Mouse (Mus musculus): ENCODE data around the gene Fam169b. TPM values are rescaled to one million over a fixed set of nuclear protein-coding genes. Genes with fewer than 3 reads are reported as not detected.
"Not testable (repeated sequence)": the region's sequence is repeated elsewhere in the genome, so short reads cannot be mapped to it uniquely, and the experiment has no call there.

The Fam169b gene
- polyA plus RNA-seq, 1 experiment from 2014 or later: 3.7 TPM

GRCm38 (mm10) chr7:68288000-68288399, 14.4 kb downstream of the Fam169b start:
- not testable (repeated sequence) for H3K9ac ChIP-seq; H3K36me3 ChIP-seq; H3K27me3 ChIP-seq; ATAC-seq (ENCODE audit: borderline replicate concordance, extremely low read depth, low FRiP score, low TSS enrichment); H3K4me2 ChIP-seq; H3K4me1 ChIP-seq; H3K4me3 ChIP-seq; H3K9me3 ChIP-seq; H3K27ac ChIP-seq
- 83% methylated on average over 4 of the region's 4 CpGs for WGBS

GRCm38 (mm10) chr7:68289081-68289480, 15.4 kb downstream of the Fam169b start:
- Histone ChIP-seq H3K4me1 (peaks cover 5% of the 10 kb centered on the region; the same call in 1 of the 2 replicates), H3K36me3 (no peaks in the 10 kb centered on the region), H3K9ac (no peak overlapping the region), H3K4me3 (no peak overlapping the region), H3K27ac (no peak overlapping the region), H3K27me3 (no peaks in the 10 kb centered on the region), H3K4me2 (no peak overlapping the region), H3K9me3 (no peaks in the 10 kb centered on the region)
- WGBS: 90% methylated on average over 8 of the region's 8 CpGs
- no peak for ATAC-seq (ENCODE audit: borderline replicate concordance, extremely low read depth, low FRiP score, low TSS enrichment)

GRCm38 (mm10) chr7:68291603-68292002, 18.0 kb downstream of the Fam169b start:
- no peaks in the 10 kb centered on the region for H3K36me3 ChIP-seq
- ATAC-seq (ENCODE audit: borderline replicate concordance, extremely low read depth, low FRiP score, low TSS enrichment): no peak
- H3K27ac ChIP-seq: no peak overlapping the region
- H3K27me3 ChIP-seq: no peaks in the 10 kb centered on the region
- H3K4me1 ChIP-seq: peaks cover 7% of the 10 kb centered on the region
- no peak overlapping the region for H3K4me3 ChIP-seq
- WGBS: 52% methylated on average over 1 of the region's 1 CpGs
- H3K9ac ChIP-seq: no peak overlapping the region
- H3K9me3 ChIP-seq: no peaks in the 10 kb centered on the region
- no peak overlapping the region for H3K4me2 ChIP-seq

- ATAC-seq (ENCODE audit: borderline replicate concordance, extremely low read depth, low FRiP score, low TSS enrichment): peak; percentile 76; the same call in 1 of the 2 replicates
- Histone ChIP-seq H3K27ac (peak overlapping the region; percentile 35), H3K36me3 (no peaks in the 10 kb centered on the region), H3K9ac (no peak overlapping the region), H3K4me3 (no peak overlapping the region), H3K9me3 (no peaks in the 10 kb centered on the region), H3K27me3 (no peaks in the 10 kb centered on the region), H3K4me1 (peaks cover 7% of the 10 kb centered on the region), H3K4me2 (peak overlapping the region; percentile 12; the same call in 1 of the 2 replicates)
- WGBS: 34% methylated on average over 16 of the region's 16 CpGs
Observed at GRCm38 (mm10) chr7:68293997-68294789, 20.6 kb downstream of the Fam169b start.

- Histone ChIP-seq H3K9ac (no peak overlapping the region), H3K36me3 (no peaks in the 10 kb centered on the region), H3K4me2 (no peak overlapping the region), H3K4me3 (no peak overlapping the region), H3K27ac (no peak overlapping the region), H3K4me1 (peaks cover 7% of the 10 kb centered on the region), H3K9me3 (no peaks in the 10 kb centered on the region), H3K27me3 (no peaks in the 10 kb centered on the region)
- WGBS: 78% methylated on average over 5 of the region's 5 CpGs
- ATAC-seq (ENCODE audit: borderline replicate concordance, extremely low read depth, low FRiP score, low TSS enrichment): no peak
Observed at GRCm38 (mm10) chr7:68296487-68296886, 22.8 kb downstream of the Fam169b start.

GRCm38 (mm10) chr7:68298381-68299076, 24.9 kb downstream of the Fam169b start:
- H3K27ac ChIP-seq: no peak overlapping the region
- H3K9ac ChIP-seq: no peak overlapping the region
- no peak overlapping the region for H3K4me3 ChIP-seq
- no peaks in the 10 kb centered on the region for H3K9me3 ChIP-seq
- H3K4me1 ChIP-seq: peaks cover 16% of the 10 kb centered on the region
- no peaks in the 10 kb centered on the region for H3K36me3 ChIP-seq
- 76% methylated on average over 13 of the region's 13 CpGs for WGBS
- H3K4me2 ChIP-seq: no peak overlapping the region
- no peak for ATAC-seq (ENCODE audit: borderline replicate concordance, extremely low read depth, low FRiP score, low TSS enrichment)
- H3K27me3 ChIP-seq: no peaks in the 10 kb centered on the region

- Histone ChIP-seq H3K27ac (no peak overlapping the region), H3K9me3 (no peaks in the 10 kb centered on the region), H3K4me1 (peaks cover 9% of the 10 kb centered on the region; the same call in 1 of the 2 replicates), H3K36me3 (no peaks in the 10 kb centered on the region), H3K4me3 (no peak overlapping the region), H3K4me2 (no peak overlapping the region), H3K9ac (no peak overlapping the region), H3K27me3 (no peaks in the 10 kb centered on the region)
- ATAC-seq (ENCODE audit: borderline replicate concordance, extremely low read depth, low FRiP score, low TSS enrichment): no peak
- 66% methylated on average over 7 of the region's 7 CpGs for WGBS
Observed at GRCm38 (mm10) chr7:68301160-68301559, 27.5 kb downstream of the Fam169b start.

GRCm38 (mm10) chr7:68302586-68303433, 29.2 kb downstream of the Fam169b start:
- Histone ChIP-seq H3K4me2 (peak overlapping the region; percentile 47), H3K4me3 (peak overlapping the region; percentile 23), H3K4me1 (peaks cover 9% of the 10 kb centered on the region; the same call in 1 of the 2 replicates), H3K9me3 (no peaks in the 10 kb centered on the region), H3K27ac (no peak overlapping the region), H3K9ac (no peak overlapping the region), H3K36me3 (no peaks in the 10 kb centered on the region), H3K27me3 (no peaks in the 10 kb centered on the region)
- ATAC-seq (ENCODE audit: borderline replicate concordance, extremely low read depth, low FRiP score, low TSS enrichment): peak; percentile 83; the same call in 1 of the 2 replicates
- WGBS: 15% methylated on average over 18 of the region's 18 CpGs

GRCm38 (mm10) chr7:68303685-68304084, 30.0 kb downstream of the Fam169b start:
- Histone ChIP-seq H3K4me3 (no peak overlapping the region), H3K4me1 (peaks cover 9% of the 10 kb centered on the region; the same call in 1 of the 2 replicates), H3K4me2 (no peak overlapping the region), H3K9me3 (no peaks in the 10 kb centered on the region), H3K9ac (no peak overlapping the region), H3K36me3 (no peaks in the 10 kb centered on the region), H3K27ac (no peak overlapping the region), H3K27me3 (no peaks in the 10 kb centered on the region)
- ATAC-seq (ENCODE audit: borderline replicate concordance, extremely low read depth, low FRiP score, low TSS enrichment): no peak
- WGBS: 44% methylated on average over 6 of the region's 6 CpGs

- no peak overlapping the region for H3K4me2 ChIP-seq
- no peaks in the 10 kb centered on the region for H3K9me3 ChIP-seq
- no peak for ATAC-seq (ENCODE audit: borderline replicate concordance, extremely low read depth, low FRiP score, low TSS enrichment)
- no peak overlapping the region for H3K27ac ChIP-seq
- H3K27me3 ChIP-seq: no peaks in the 10 kb centered on the region
- H3K4me3 ChIP-seq: no peak overlapping the region
- 57% methylated on average over 11 of the region's 11 CpGs for WGBS
- no peak overlapping the region for H3K9ac ChIP-seq
- peaks cover 9% of the 10 kb centered on the region for H3K4me1 ChIP-seq
- H3K36me3 ChIP-seq: no peaks in the 10 kb centered on the region
Observed at GRCm38 (mm10) chr7:68305781-68306575, 32.3 kb downstream of the Fam169b start.

GRCm38 (mm10) chr7:68306756-68307155, 33.1 kb downstream of the Fam169b start:
- H3K4me1 ChIP-seq: peaks cover 17% of the 10 kb centered on the region
- no peak overlapping the region for H3K9ac ChIP-seq
- no peaks in the 10 kb centered on the region for H3K36me3 ChIP-seq
- H3K9me3 ChIP-seq: no peaks in the 10 kb centered on the region
- H3K4me3 ChIP-seq: no peak overlapping the region
- WGBS: 90% methylated on average over 8 of the region's 8 CpGs
- H3K27me3 ChIP-seq: no peaks in the 10 kb centered on the region
- no peak overlapping the region for H3K4me2 ChIP-seq
- ATAC-seq (ENCODE audit: borderline replicate concordance, extremely low read depth, low FRiP score, low TSS enrichment): no peak
- H3K27ac ChIP-seq: no peak overlapping the region
